Mouse (Mus musculus) C2C12 (cell line): ENCODE data around the gene D630003M21Rik. TPM values are rescaled to one million over a fixed set of nuclear protein-coding genes. Genes with fewer than 3 reads are reported as not detected.
A peak's percentile ranks its signal among the peaks of the same experiment; 100 is the strongest.

Experiments used
- H3K27me3 ChIP-seq: one replicate; pipeline ENCODE4 v1.6.1; 2011; ENCODE audit not compliant: control insufficient read depth, insufficient read depth, insufficient read length
- H3K36me3 ChIP-seq: one replicate; pipeline ENCODE4 v1.6.1; 2011; ENCODE audit not compliant: control insufficient read depth, insufficient read depth
- H3K4me3 ChIP-seq: one replicate; pipeline ENCODE4 v1.5.1; 2011; ENCODE audit warnings: mild to moderate bottlenecking, control low read depth; ENCODE audit not compliant: poor library complexity, insufficient read depth, severe bottlenecking
- H3K79me2 ChIP-seq: one replicate; pipeline ENCODE4 v1.6.1; 2011; ENCODE audit not compliant: control insufficient read depth, insufficient read depth
- H3K79me3 ChIP-seq: one replicate; pipeline ENCODE4 v1.6.1; 2011; ENCODE audit warnings: low read depth, control low read depth
- H3ac ChIP-seq: one replicate; pipeline ENCODE3; 2011; ENCODE audit warnings: low read depth; ENCODE audit not compliant: control insufficient read depth, insufficient read length
- CEBPB ChIP-seq: IDR thresholded peaks from one replicate; pipeline ENCODE4 v1.6.1; 2011; ENCODE audit warnings: low read depth, mild to moderate bottlenecking, control low read depth, moderate library complexity
- CTCF ChIP-seq: IDR thresholded peaks from one replicate; pipeline ENCODE4 v1.5.1; 2011; ENCODE audit not compliant: control insufficient read depth, insufficient read depth, insufficient read length
- FOSL1 ChIP-seq: IDR thresholded peaks from one replicate; pipeline ENCODE4 v1.8.0; 2011; ENCODE audit warnings: mild to moderate bottlenecking, low read length; ENCODE audit not compliant: poor library complexity, insufficient read depth, severe bottlenecking
- MAX ChIP-seq: IDR thresholded peaks from one replicate; pipeline ENCODE4 v1.6.1; 2011; ENCODE audit warnings: mild to moderate bottlenecking, control low read depth
- MYOD1 ChIP-seq: IDR thresholded peaks from one replicate; pipeline ENCODE4 v1.6.1; 2011; ENCODE audit warnings: low read depth; ENCODE audit not compliant: control insufficient read depth, insufficient read length
- MYOG ChIP-seq: IDR thresholded peaks from one replicate; pipeline ENCODE4 v1.6.1; 2011; ENCODE audit not compliant: control insufficient read depth, insufficient read length; ENCODE audit errors: extremely low read depth
- USF1 ChIP-seq: IDR thresholded peaks from one replicate; pipeline ENCODE4 v1.6.1; 2011; ENCODE audit warnings: low read depth, mild to moderate bottlenecking, control low read depth, moderate library complexity
- polyA plus RNA-seq: library from polyadenylated mRNA; unstranded; fragments of >200 nt; fragmentation: generic; extraction: Trizol; gene quantifications from one replicate; pipeline ENCODE4 v1.2.1, GENCODE M21; 2012; ENCODE audit warnings: missing spikeins

D630003M21Rik gene
- polyA plus RNA-seq, 1 experiment: 0.01 TPM

DNA sequence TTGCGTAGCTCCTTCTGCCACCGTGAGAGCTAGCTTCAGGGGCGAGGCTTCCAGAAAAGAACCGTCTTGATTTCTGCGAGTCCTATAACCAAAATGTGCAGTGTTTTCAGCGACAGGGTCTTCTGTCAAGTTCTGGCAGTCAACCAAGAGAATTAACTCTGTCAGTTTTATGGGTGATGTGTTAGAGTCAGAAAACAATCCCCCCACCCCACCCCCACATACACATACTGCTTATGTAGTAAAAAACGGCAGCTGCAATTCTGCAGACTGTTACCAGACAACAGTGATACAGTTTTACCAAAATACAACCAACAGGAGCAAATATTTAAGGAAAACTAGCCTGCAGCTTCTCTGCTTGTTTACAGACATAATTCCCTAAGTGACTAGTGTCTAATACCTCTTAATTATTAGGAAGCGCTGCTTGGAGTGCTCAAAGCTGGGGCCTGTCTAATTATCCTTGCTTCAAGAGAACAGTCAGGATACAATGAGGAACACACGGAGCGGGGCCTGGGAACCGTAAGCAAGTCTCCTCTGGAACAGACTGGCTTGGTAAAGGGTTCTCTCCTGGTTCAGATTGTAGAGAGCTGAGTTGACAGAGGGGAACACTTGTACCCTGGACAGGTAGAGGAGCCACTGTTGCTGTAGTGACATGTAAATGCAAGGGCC, 42.7 kb downstream of the D630003M21Rik start:
- Histone ChIP-seq H3K36me3 (no peaks in the 10 kb centered on the region), H3K4me3 (no peak overlapping the region), H3K27me3 (peaks cover 3% of the 10 kb centered on the region), H3K79me2 (no peaks in the 10 kb centered on the region), H3K79me3 (no peaks in the 10 kb centered on the region), H3ac (no peak overlapping the region)
- TF ChIP-seq MYOD1: no peak
- no peak for TF ChIP-seq CEBPB
- no peak for TF ChIP-seq MAX
- TF ChIP-seq FOSL1: no peak
- no peak for TF ChIP-seq CTCF
- no peak for TF ChIP-seq USF1
- TF ChIP-seq MYOG: no peak

GRCm38 (mm10) chr2:158183266-158183665, 45.8 kb downstream of the D630003M21Rik start:
- no peak overlapping the region for H3ac ChIP-seq

GRCm38 (mm10) chr2:158181932-158182331, 47.1 kb downstream of the D630003M21Rik start:
- no peaks in the 10 kb centered on the region for H3K79me3 ChIP-seq
- H3ac ChIP-seq: no peak overlapping the region
- TF ChIP-seq CTCF: no peak
- TF ChIP-seq USF1: no peak
- TF ChIP-seq CEBPB: no peak
- TF ChIP-seq MYOG: no peak
- TF ChIP-seq MYOD1: no peak
- TF ChIP-seq FOSL1: no peak
- no peak for TF ChIP-seq MAX
- no peaks in the 10 kb centered on the region for H3K27me3 ChIP-seq
- H3K36me3 ChIP-seq: no peaks in the 10 kb centered on the region
- H3K4me3 ChIP-seq: no peak overlapping the region
- H3K79me2 ChIP-seq: no peaks in the 10 kb centered on the region

More at GRCm38 (mm10) chr2:158183266-158183665, 45.8 kb downstream of the D630003M21Rik start:
- TF ChIP-seq MYOG: no peak
- TF ChIP-seq FOSL1: no peak
- no peak for TF ChIP-seq CTCF
- no peak for TF ChIP-seq CEBPB
- TF ChIP-seq USF1: no peak
- no peak for TF ChIP-seq MAX
- TF ChIP-seq MYOD1: no peak
- Histone ChIP-seq H3K79me2 (no peaks in the 10 kb centered on the region), H3K27me3 (no peaks in the 10 kb centered on the region), H3K4me3 (no peak overlapping the region), H3K79me3 (no peaks in the 10 kb centered on the region), H3K36me3 (no peaks in the 10 kb centered on the region)

GRCm38 (mm10) chr2:158180797-158181196, 48.2 kb downstream of the D630003M21Rik start:
- H3K36me3 ChIP-seq: no peaks in the 10 kb centered on the region
- no peak overlapping the region for H3K4me3 ChIP-seq
- H3ac ChIP-seq: no peak overlapping the region
- no peaks in the 10 kb centered on the region for H3K79me2 ChIP-seq
- H3K79me3 ChIP-seq: no peaks in the 10 kb centered on the region
- no peaks in the 10 kb centered on the region for H3K27me3 ChIP-seq
- no peak for TF ChIP-seq FOSL1
- TF ChIP-seq CEBPB: no peak
- TF ChIP-seq MYOD1: no peak
- peak; percentile 30 for TF ChIP-seq USF1
- TF ChIP-seq MAX: peak; percentile 70
- peak; percentile 62 for TF ChIP-seq CTCF

DNA sequence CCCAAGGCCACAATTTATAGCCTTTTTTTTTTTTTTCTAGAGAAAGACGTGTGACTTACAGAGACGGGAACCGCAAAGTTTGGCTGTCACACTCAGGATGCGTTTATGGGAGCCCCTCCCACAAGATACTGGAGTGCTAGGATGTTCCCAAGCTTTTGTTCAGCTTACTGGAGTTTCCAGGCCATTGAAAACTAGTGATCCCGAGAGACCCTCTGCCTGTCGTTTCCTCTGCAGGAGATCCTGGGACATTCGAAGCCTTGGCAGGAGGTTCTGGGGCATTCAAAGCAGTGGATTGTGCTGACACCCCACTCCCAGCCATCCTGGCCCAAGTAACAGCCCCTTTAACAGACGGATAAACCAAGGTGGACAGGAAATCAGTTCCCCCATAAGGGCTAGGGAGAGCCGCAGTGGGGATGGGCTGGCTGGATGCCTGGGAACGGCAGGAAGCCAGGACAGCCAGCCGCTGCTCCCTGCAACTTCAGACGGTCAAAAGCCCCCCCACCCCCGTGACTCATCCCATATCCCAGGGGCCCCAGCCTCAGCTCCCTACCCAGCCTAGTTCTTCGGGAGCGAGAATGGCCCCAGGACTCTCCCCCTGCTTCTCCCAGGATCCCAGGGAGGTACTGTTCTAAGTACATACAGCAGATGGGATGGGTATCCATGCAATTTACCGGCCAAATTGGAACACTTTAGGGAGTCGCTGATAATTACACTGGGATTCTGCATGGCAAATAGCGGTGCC, 49.5 kb downstream of the D630003M21Rik start:
- TF ChIP-seq CEBPB: no peak
- no peak for TF ChIP-seq CTCF
- TF ChIP-seq MYOG: no peak
- TF ChIP-seq MAX: no peak
- no peak for TF ChIP-seq FOSL1
- TF ChIP-seq MYOD1: no peak
- TF ChIP-seq USF1: no peak
- no peaks in the 10 kb centered on the region for H3K79me2 ChIP-seq
- no peaks in the 10 kb centered on the region for H3K27me3 ChIP-seq
- no peaks in the 10 kb centered on the region for H3K36me3 ChIP-seq
- H3K79me3 ChIP-seq: no peaks in the 10 kb centered on the region
- H3K4me3 ChIP-seq: no peak overlapping the region
- no peak overlapping the region for H3ac ChIP-seq
